Mouse (Mus musculus) G1E (cell line): ENCODE results near the gene Gm26661. TPM values are rescaled to one million over a fixed set of nuclear protein-coding genes. Genes with fewer than 3 reads are reported as not detected.

Experiments used
- ATAC-seq: 2 replicates; pipeline ENCODE4 v1.8.0; 2016; ENCODE audit warnings: mild to moderate bottlenecking; ENCODE audit not compliant: insufficient number of reproducible peaks, poor library complexity, low FRiP score, severe bottlenecking; ENCODE audit errors: extremely low read depth
- DNase-seq: peaks from one replicate; pipeline ENCODE4 v3.0.0; 2012; ENCODE audit warnings: low spot score
- H3K27me3 ChIP-seq: 2 replicates; pipeline ENCODE4 v1.6.1; 2012; ENCODE audit warnings: mild to moderate bottlenecking, low read length, inconsistent platforms; ENCODE audit not compliant: insufficient read depth
- H3K36me3 ChIP-seq: replicated peaks from 2 replicates; pipeline ENCODE3; 2012; ENCODE audit warnings: mild to moderate bottlenecking, inconsistent platforms
- H3K4me1 ChIP-seq: 2 replicates; pipeline ENCODE4 v1.6.1; 2012; ENCODE audit warnings: low read depth, low read length, inconsistent platforms, mixed read lengths; ENCODE audit not compliant: insufficient read depth
- H3K4me3 ChIP-seq: 2 replicates; pipeline ENCODE4 v1.5.1; 2012; ENCODE audit warnings: low read depth, mild to moderate bottlenecking, inconsistent platforms, low read length, moderate library complexity, mixed read lengths
- H3K9me3 ChIP-seq: replicated peaks from 2 replicates; pipeline ENCODE4 v1.6.1; 2012; ENCODE audit warnings: inconsistent platforms
- CTCF ChIP-seq: IDR thresholded peaks from 2 replicates; pipeline ENCODE4 v1.5.1; 2012; ENCODE audit warnings: low read depth, low read length, inconsistent platforms, mixed read lengths
- GATA1 ChIP-seq: IDR thresholded peaks from 2 replicates; pipeline ENCODE4 v1.6.1; 2012; ENCODE audit warnings: borderline replicate concordance, low read length, inconsistent platforms, mixed read lengths
- GATA2 ChIP-seq: IDR thresholded peaks from 2 replicates; pipeline ENCODE4 v1.6.1; 2012; ENCODE audit warnings: low read depth, low read length, inconsistent platforms, borderline replicate concordance
- POLR2AphosphoS5 ChIP-seq: IDR thresholded peaks from 2 replicates; pipeline ENCODE4 v1.6.1; 2012; ENCODE audit warnings: low read depth, low read length, inconsistent platforms; ENCODE audit not compliant: insufficient replicate concordance
- TAL1 ChIP-seq: conservative IDR thresholded peaks from 2 replicates; pipeline ENCODE4 v1.6.1; 2012; ENCODE audit warnings: low read depth, low read length, inconsistent platforms, mixed read lengths
- polyA plus RNA-seq: library from polyadenylated mRNA; stranded (reverse); fragments of >175 nt; gene quantifications from 2 replicates; pipeline ENCODE4 v1.2.3, GENCODE M21; 2012
- total RNA-seq, 2 experiments: library from RNA; stranded (forward) in 1 of 2; stranded (reverse) in 1 of 2; fragments of 200-1000 nt in 1 of 2; fragments of >200 nt in 1 of 2; fragmentation: Nextera tagmentation in 1 of 2; gene quantifications; 2 replicates each; pipeline ENCODE4 v1.2.3; 2014 to 2017

Gm26661 gene
- total RNA-seq (2014; fragmentation: Nextera tagmentation) (not detected in 2 replicates), total RNA-seq (2017) (not detected in 2 replicates), polyA plus RNA-seq (not detected in 2 replicates)

- Histone ChIP-seq H3K27me3 (peaks cover 10% of the 10 kb centered on the region; the same call in 1 of the 2 replicates), H3K4me3 (no peak within 1 kb of the TSS), H3K4me1 (no peaks in the 10 kb centered on the region), H3K36me3 (no peaks in the 10 kb centered on the region), H3K9me3 (no peaks in the 10 kb centered on the region)
- ATAC-seq (no peak), DNase-seq (no peak)
- no peak for TF ChIP-seq GATA2
- no peak for TF ChIP-seq TAL1
Measured at GRCm38 (mm10) chr14:7791532-7792159, at the start of gene Gm26661. Gene Gm26661 (plus strand): TSS chr14:7791587.

- DNase-seq (peak; percentile 10), ATAC-seq (no peak)
- Histone ChIP-seq H3K27me3 (no peaks in the 10 kb centered on the region), H3K4me1 (no peaks in the 10 kb centered on the region), H3K36me3 (no peaks in the 10 kb centered on the region), H3K4me3 (no peak overlapping the region), H3K9me3 (no peaks in the 10 kb centered on the region)
- TF ChIP-seq CTCF (0 out of 2 replicates have a peak, but pooled peaks have one; percentile 21), POLR2AphosphoS5 (no peak)
Measured at GRCm38 (mm10) chr14:7748944-7749763, 42.2 kb upstream of the Gm26661 start.

GRCm38 (mm10) chr14:7749764-7750089, 41.7 kb upstream of the Gm26661 start:
- TF ChIP-seq POLR2AphosphoS5 (no peak), TAL1 (no peak), CTCF (no peak), GATA2 (no peak), GATA1 (no peak)
- Histone ChIP-seq H3K27me3 (no peaks in the 10 kb centered on the region), H3K4me3 (no peak overlapping the region), H3K4me1 (no peaks in the 10 kb centered on the region), H3K9me3 (no peaks in the 10 kb centered on the region), H3K36me3 (no peaks in the 10 kb centered on the region)
- ATAC-seq (no peak), DNase-seq (no peak)

GRCm38 (mm10) chr14:7765569-7766314, 25.6 kb upstream of the Gm26661 start:
- no peaks in the 10 kb centered on the region for H3K9me3 ChIP-seq
- H3K36me3 ChIP-seq, result no peaks in the 10 kb centered on the region
- no peak overlapping the region for H3K4me3 ChIP-seq
- DNase-seq (peak; percentile 6), ATAC-seq (no peak)
- peak; percentile 72 for TF ChIP-seq CTCF
- TF ChIP-seq GATA2, result no peak
- no peaks in the 10 kb centered on the region for H3K4me1 ChIP-seq
- no peaks in the 10 kb centered on the region for H3K27me3 ChIP-seq

GRCm38 (mm10) chr14:7773714-7774389, 17.5 kb upstream of the Gm26661 start:
- H3K4me3 ChIP-seq, result no peak overlapping the region
- ATAC-seq, result no peak
- H3K27me3 ChIP-seq, result peaks cover 4% of the 10 kb centered on the region; the same call in 1 of the 2 replicates
- TF ChIP-seq GATA2, result no peak
- TF ChIP-seq CTCF, result no peak
- TF ChIP-seq POLR2AphosphoS5, result no peak
- no peak for TF ChIP-seq GATA1
- TF ChIP-seq TAL1, result no peak
- H3K4me1 ChIP-seq, result no peaks in the 10 kb centered on the region
- no peaks in the 10 kb centered on the region for H3K9me3 ChIP-seq
- DNase-seq, result no peak
- no peaks in the 10 kb centered on the region for H3K36me3 ChIP-seq

- Histone ChIP-seq H3K4me1 (no peaks in the 10 kb centered on the region), H3K9me3 (no peaks in the 10 kb centered on the region), H3K27me3 (no peaks in the 10 kb centered on the region; the same call in 1 of the 2 replicates), H3K4me3 (no peak overlapping the region), H3K36me3 (no peaks in the 10 kb centered on the region)
- no peak for DNase-seq
- ATAC-seq, result no peak
- TF ChIP-seq GATA1 (no peak), CTCF (no peak), TAL1 (no peak), POLR2AphosphoS5 (no peak), GATA2 (no peak)
Measured at GRCm38 (mm10) chr14:7786073-7786472, 5.3 kb upstream of the Gm26661 start.
